In genomic region chr9:74952756-74953247, GRCm38 (mm10) we compare ENCODE assay signal across 8 mouse cellular contexts. TPM values are rescaled to one million over a fixed set of nuclear protein-coding genes. Genes with fewer than 3 reads are reported as not detected.
A peak's percentile ranks its signal among the peaks of the same experiment; 100 is the strongest.
DNase-seq lines count a peak whose midpoint lies in the region; ATAC-seq and TF ChIP-seq lines count a peak whose summit lies in the region.

Gene Fam214a, plus strand, starts transcription at chr9:74952884.

- TF ChIP-seq CTCF in MEL (IDR thresholded peaks at IDR 0.05 in 2 of 3, conservative IDR thresholded peaks at IDR 0.05 in 1 of 3; ENCODE audit: control insufficient read depth in 1 of 3, insufficient read depth in 1 of 3, low read depth in 2 of 3, low read length in 3 of 3, poor library complexity in 1 of 3, severe bottlenecking in 1 of 3): no peak
- TF ChIP-seq CTCF in lung, postnatal 0 days (IDR thresholded peaks at IDR 0.05): no peak

- under 1% methylated on average over 58 of the region's 59 CpGs for WGBS in hindbrain, embryonic 10.5 days
- WGBS in lung, postnatal 0 days: 1% methylated on average over 53 of the region's 59 CpGs

- H3K9me3 ChIP-seq in MEL (replicated peaks; ENCODE audit: insufficient read depth, low read length): no peaks in the 10 kb centered on the region
- no peaks in the 10 kb centered on the region for H3K9me3 ChIP-seq in hindbrain, embryonic 10.5 days
- no peaks in the 10 kb centered on the region for H3K9me3 ChIP-seq in lung, postnatal 0 days (ENCODE audit: low read length)

- H3K4me3 ChIP-seq in MEL (ENCODE audit: control insufficient read depth in 1 of 2, insufficient read depth in 1 of 2, low read depth in 2 of 2, low read length in 2 of 2): peak within 1 kb of the TSS; percentile 84 to 99
- peak within 1 kb of the TSS; percentile 96 for H3K4me3 ChIP-seq in hindbrain, embryonic 10.5 days
- H3K4me3 ChIP-seq in lung, postnatal 0 days (ENCODE audit: low read depth, low read length): peak within 1 kb of the TSS; percentile 91

- H3K79me2 ChIP-seq in MEL (ENCODE audit: control insufficient read depth, insufficient read depth, low read length, poor library complexity): no peaks in the 10 kb centered on the region; the same call in 1 of the 2 replicates

- TF ChIP-seq EP300 in MEL (IDR thresholded peaks at IDR 0.05; ENCODE audit: low read depth in 1 of 2, low read length in 2 of 2): no peak
- no peak for TF ChIP-seq EP300 in lung, postnatal 0 days (IDR thresholded peaks at IDR 0.05)

- ATAC-seq in frontal cortex, adult (ENCODE audit: low TSS enrichment): peak; percentile 94
- peak; percentile 95 for ATAC-seq in lung, postnatal 0 days

- peak within 1 kb of the TSS; percentile 59 for H3K27ac ChIP-seq in MEL (ENCODE audit: control insufficient read depth, low read depth, low read length)
- peak within 1 kb of the TSS; percentile 92 for H3K27ac ChIP-seq in hindbrain, embryonic 10.5 days
- peak within 1 kb of the TSS; percentile 93 for H3K27ac ChIP-seq in lung, postnatal 0 days (ENCODE audit: low read length)

- no peaks in the 10 kb centered on the region for H3K27me3 ChIP-seq in MEL (ENCODE audit: control insufficient read depth in 1 of 2, insufficient read depth in 2 of 2, low read length in 2 of 2)
- no peaks in the 10 kb centered on the region for H3K27me3 ChIP-seq in hindbrain, embryonic 10.5 days (ENCODE audit: insufficient read depth, poor library complexity, severe bottlenecking)
- no peaks in the 10 kb centered on the region for H3K27me3 ChIP-seq in lung, postnatal 0 days (replicated peaks; ENCODE audit: insufficient read depth, low read length)

- peaks cover 0 to 5% of the 10 kb centered on the region in 2 experiments; a peak in 2 of 4 replicates for H3K36me3 ChIP-seq in MEL (ENCODE audit: control insufficient read depth in 1 of 2, insufficient read depth in 2 of 2, low read length in 2 of 2)
- peaks cover 4% of the 10 kb centered on the region for H3K36me3 ChIP-seq in hindbrain, embryonic 10.5 days
- H3K36me3 ChIP-seq in lung, postnatal 0 days (ENCODE audit: insufficient read depth, low read length): no peaks in the 10 kb centered on the region

- DNase-seq in MEL (ENCODE audit: low read depth, low spot score): peak; percentile 94
- DNase-seq in cerebellum, adult 18-20 months: peak; percentile 93 to 96
- DNase-seq in hindbrain, embryonic 10.5 days (ENCODE audit: low spot score): peak; percentile 93
- DNase-seq in layer of hippocampus, adult 9-11 months: peak; percentile 96
- peak; percentile 98 for DNase-seq in lung, postnatal 0 days (ENCODE audit: low spot score)
- DNase-seq in ovary, postnatal 14 days (ENCODE audit: low spot score): peak; percentile 86
- DNase-seq in thymus, postnatal 14 days: peak; percentile 92

- H3K4me1 ChIP-seq in MEL (ENCODE audit: control insufficient read depth in 1 of 2, insufficient read depth in 2 of 2, low read length in 2 of 2): peaks cover 0 to 4% of the 10 kb centered on the region in 2 experiments; a peak in 1 of 4 replicates
- H3K4me1 ChIP-seq in hindbrain, embryonic 10.5 days (replicated peaks): peaks cover 20% of the 10 kb centered on the region
- peaks cover 6% of the 10 kb centered on the region; the same call in 1 of the 2 replicates for H3K4me1 ChIP-seq in lung, postnatal 0 days (ENCODE audit: insufficient read depth, low read depth, low read length)

- TF ChIP-seq RAD21 in MEL (IDR thresholded peaks at IDR 0.05; ENCODE audit: low read depth, low read length): no peak

- H3K9ac ChIP-seq in MEL (ENCODE audit: control insufficient read depth, low read depth, low read length, poor library complexity, severe bottlenecking): peak within 1 kb of the TSS; percentile 81
- peak within 1 kb of the TSS; percentile 81 for H3K9ac ChIP-seq in lung, postnatal 0 days (replicated peaks; ENCODE audit: low read depth)

- TF ChIP-seq POLR2A in MEL (IDR thresholded peaks at IDR 0.05; ENCODE audit: control insufficient read depth in 1 of 2, insufficient read depth in 1 of 2, low read depth in 1 of 2, low read length in 2 of 2, poor library complexity in 1 of 2): peak in 1 of 2 experiments; percentile 70; a peak in 1 of 4 replicates

- peak within 1 kb of the TSS; percentile 98 for H3K4me2 ChIP-seq in lung, postnatal 0 days (replicated peaks; ENCODE audit: low read depth, low read length)

TF ChIP-seq in MEL, 35 proteins besides CTCF, POLR2A, EP300 and RAD21:
- TF ChIP-seq ZC3H11A (IDR thresholded peaks at IDR 0.05; ENCODE audit: low read depth, low read length) (no peak), GATA1 (IDR thresholded peaks at IDR 0.05; ENCODE audit: low read depth, low read length) (no peak), ZKSCAN1 (IDR thresholded peaks at IDR 0.05; ENCODE audit: low read depth, low read length) (no peak), MEF2A (IDR thresholded peaks at IDR 0.05; ENCODE audit: extremely low read depth, insufficient replicate concordance, low read depth, low read length, poor library complexity, severe bottlenecking) (no peak), NRF1 (IDR thresholded peaks at IDR 0.05; ENCODE audit: insufficient read depth, low read depth, low read length, poor library complexity, severe bottlenecking) (peak; percentile 71), JUND (IDR thresholded peaks at IDR 0.05; ENCODE audit: low read depth, low read length) (no peak), E2F4 (IDR thresholded peaks at IDR 0.05; ENCODE audit: borderline replicate concordance, low read depth, low read length) (no peak), TBP (IDR thresholded peaks at IDR 0.05; ENCODE audit: low read depth, low read length) (peak; percentile 72), TAL1 (IDR thresholded peaks at IDR 0.05; ENCODE audit: low read length) (no peak), MYC (IDR thresholded peaks at IDR 0.05; ENCODE audit: low read depth, low read length) (no peak), MAX (IDR thresholded peaks at IDR 0.05; ENCODE audit: low read length) (peak; percentile 95), ZMIZ1 (IDR thresholded peaks at IDR 0.05; ENCODE audit: low read depth, low read length) (peak; percentile 54; the same call in 1 of the 2 replicates), CHD2 (IDR thresholded peaks at IDR 0.05; ENCODE audit: low read length) (no peak), SIN3A (IDR thresholded peaks at IDR 0.05; ENCODE audit: low read length) (peak; percentile 96), MXI1 (IDR thresholded peaks at IDR 0.05; ENCODE audit: low read depth, low read length) (peak; percentile 95), USF1 (IDR thresholded peaks at IDR 0.05; ENCODE audit: low read depth, low read length) (peak; percentile 98), POLR2AphosphoS5 (IDR thresholded peaks at IDR 0.05; ENCODE audit: borderline replicate concordance, low read depth, low read length) (no peak), UBTF (IDR thresholded peaks at IDR 0.05; ENCODE audit: borderline replicate concordance, insufficient read depth, low read depth, low read length) (no peak), GABPA (IDR thresholded peaks at IDR 0.05; ENCODE audit: low read depth, low read length) (no peak), TCF12 (IDR thresholded peaks at IDR 0.05; ENCODE audit: low read depth, low read length) (peak; percentile 36), USF2 (IDR thresholded peaks at IDR 0.05; ENCODE audit: borderline replicate concordance in 1 of 2, insufficient read depth in 1 of 2, low read depth in 1 of 2, low read length in 2 of 2) (peak; percentile 55 to 89; a peak in 3 of 4 replicates), CHD1 (IDR thresholded peaks at IDR 0.05; ENCODE audit: low read depth, low read length) (no peak), ELF1 (IDR thresholded peaks at IDR 0.05; ENCODE audit: low read depth, low read length) (peak; percentile 79), MAZ (IDR thresholded peaks at IDR 0.05; ENCODE audit: low read depth, low read length) (no peak; the same call in 1 of the 2 replicates), ETS1 (IDR thresholded peaks at IDR 0.05; ENCODE audit: low read depth, low read length) (peak; percentile 18; the same call in 1 of the 2 replicates), BHLHE40 (IDR thresholded peaks at IDR 0.05; ENCODE audit: borderline replicate concordance, low read depth, low read length) (no peak), ZNF384 (IDR thresholded peaks at IDR 0.05; ENCODE audit: low read depth, low read length) (no peak), HCFC1 (IDR thresholded peaks at IDR 0.05; ENCODE audit: low read depth, low read length) (peak; percentile 82), MAFK (IDR thresholded peaks at IDR 0.05; ENCODE audit: borderline replicate concordance, low read depth, low read length) (no peak), RCOR1 (IDR thresholded peaks at IDR 0.05; ENCODE audit: low read depth, low read length) (no peak), MYB (IDR thresholded peaks at IDR 0.05; ENCODE audit: low read depth, low read length) (no peak), SMC3 (IDR thresholded peaks at IDR 0.05; ENCODE audit: low read depth, low read length) (no peak), KAT2A (conservative IDR thresholded peaks at IDR 0.05; ENCODE audit: low read depth, low read length) (no peak; the same call in 1 of the 2 replicates), POLR2AphosphoS2 (IDR thresholded peaks at IDR 0.05; ENCODE audit: low read length) (no peak), NELFE (IDR thresholded peaks at IDR 0.05; ENCODE audit: low read depth, low read length) (peak; percentile 52)

RNA-seq across cellular contexts. Expression of gene Fam214a, which starts in this region (rescaled TPM):
- total RNA-seq in MEL (2012; rRNA removed): 2.3 and 2.4 TPM in 2 replicates
- polyA plus RNA-seq in MEL (2012; ENCODE audit: insufficient read depth in 1 of 2, insufficient read length in 2 of 2, low read depth in 1 of 2, low replicate concordance in 2 of 2, missing spikeins in 1 of 2): 1 to 10 TPM in 1 of 2 experiments, not detected in 1; 3.9 TPM
- polyA plus RNA-seq in hindbrain, embryonic 10.5 days (2016; fragmentation: Nextera tagmentation; extraction: Ambion mirVana): 8.6 and 13.1 TPM in 2 replicates
- polyA plus RNA-seq in lung, postnatal 0 days (2015; fragmentation: Nextera tagmentation; extraction: Ambion mirVana): 10.5 and 12.8 TPM in 2 replicates

Comparison
In these comparisons a context has a peak if more than half of its experiments do, and no peak if none do; other contexts are left out.
1. Peak in every context shown above with its lines: DNase-seq, ATAC-seq, H3K4me3 ChIP-seq and H3K27ac ChIP-seq.